Mouse (Mus musculus): Measurements from ENCODE around the gene Fgf6. TPM values are rescaled to one million over a fixed set of nuclear protein-coding genes. Genes with fewer than 3 reads are reported as not detected.

Gene Fgf6
- polyA plus RNA-seq, 1 experiment = not detected

DNA sequence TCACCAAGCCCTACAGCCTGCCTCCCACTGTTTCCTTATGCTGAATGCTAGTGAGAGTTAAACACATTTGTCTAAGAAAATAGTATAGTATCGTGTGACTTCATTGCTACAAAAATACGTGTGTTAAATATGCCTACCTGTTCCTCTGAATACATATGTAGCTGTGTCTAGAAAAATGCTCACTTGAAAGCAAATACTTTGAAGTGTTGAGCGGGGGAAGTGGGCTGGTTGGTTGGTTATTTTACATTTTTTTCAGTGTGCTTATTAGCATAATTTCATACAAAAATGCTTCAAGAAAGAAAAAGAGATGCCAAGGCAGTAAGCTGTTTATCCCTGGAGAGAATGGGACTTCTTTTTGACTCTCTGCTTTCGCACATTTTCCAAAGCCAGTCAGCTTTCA lies 44.6 kb downstream of the Fgf6 start:
- Histone ChIP-seq H3K9me3 (replicated peaks; ENCODE audit: control insufficient read depth, insufficient read depth, low read length, poor library complexity, severe bottlenecking) (no peaks in the 10 kb centered on the region), H3K4me3 (ENCODE audit: low read depth, low read length) (no peak overlapping the region), H3K9ac (ENCODE audit: low read depth, poor library complexity, severe bottlenecking) (no peak overlapping the region), H3K27me3 (ENCODE audit: control insufficient read depth, insufficient read depth, low read length, poor library complexity, severe bottlenecking) (no peaks in the 10 kb centered on the region), H3K27ac (ENCODE audit: insufficient read depth, low read length) (no peak overlapping the region), H3K4me1 (ENCODE audit: control insufficient read depth, insufficient read depth, low read length) (no peaks in the 10 kb centered on the region), H3K36me3 (ENCODE audit: control insufficient read depth, insufficient read depth, low read length, poor library complexity, severe bottlenecking) (no peaks in the 10 kb centered on the region)
- TF ChIP-seq POLR2A (IDR thresholded peaks at IDR 0.05; ENCODE audit: insufficient read depth, low read length) (no peak), CTCF (IDR thresholded peaks at IDR 0.05; ENCODE audit: low read depth, low read length) (no peak), EP300 (IDR thresholded peaks at IDR 0.05; ENCODE audit: insufficient read depth, low read depth, low read length) (no peak)

DNA sequence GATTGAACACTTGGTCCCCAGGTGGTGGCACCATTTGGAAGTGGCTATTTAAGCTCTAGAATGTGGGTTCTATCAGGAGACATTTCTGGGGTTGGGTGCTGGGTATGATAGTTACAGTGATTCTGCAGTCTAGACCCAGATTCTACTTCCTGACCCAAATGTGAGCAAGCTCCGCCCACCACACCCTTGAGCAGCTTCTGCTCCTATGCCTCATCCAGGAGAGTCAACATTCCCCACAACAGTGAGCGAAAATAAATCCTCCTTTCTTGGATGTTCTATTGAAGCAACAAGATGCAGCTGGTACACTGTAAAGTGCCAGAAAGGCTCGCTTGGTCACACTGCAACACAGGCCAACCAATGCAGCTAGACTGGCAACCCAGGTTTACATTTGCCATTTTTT lies 48.5 kb downstream of the Fgf6 start:
- no peak overlapping the region for H3K27ac ChIP-seq (ENCODE audit: insufficient read depth, low read length)
- H3K4me1 ChIP-seq (ENCODE audit: control insufficient read depth, insufficient read depth, low read length) = no peaks in the 10 kb centered on the region
- no peaks in the 10 kb centered on the region for H3K36me3 ChIP-seq (ENCODE audit: control insufficient read depth, insufficient read depth, low read length, poor library complexity, severe bottlenecking)
- no peak overlapping the region for H3K9ac ChIP-seq (ENCODE audit: low read depth, poor library complexity, severe bottlenecking)
- TF ChIP-seq EP300 (IDR thresholded peaks at IDR 0.05; ENCODE audit: insufficient read depth, low read depth, low read length) (no peak), POLR2A (IDR thresholded peaks at IDR 0.05; ENCODE audit: insufficient read depth, low read length) (no peak), CTCF (IDR thresholded peaks at IDR 0.05; ENCODE audit: low read depth, low read length) (no peak)
- H3K9me3 ChIP-seq (replicated peaks; ENCODE audit: control insufficient read depth, insufficient read depth, low read length, poor library complexity, severe bottlenecking) = no peaks in the 10 kb centered on the region
- no peak overlapping the region for H3K4me3 ChIP-seq (ENCODE audit: low read depth, low read length)
- H3K27me3 ChIP-seq (ENCODE audit: control insufficient read depth, insufficient read depth, low read length, poor library complexity, severe bottlenecking) = no peaks in the 10 kb centered on the region

DNA sequence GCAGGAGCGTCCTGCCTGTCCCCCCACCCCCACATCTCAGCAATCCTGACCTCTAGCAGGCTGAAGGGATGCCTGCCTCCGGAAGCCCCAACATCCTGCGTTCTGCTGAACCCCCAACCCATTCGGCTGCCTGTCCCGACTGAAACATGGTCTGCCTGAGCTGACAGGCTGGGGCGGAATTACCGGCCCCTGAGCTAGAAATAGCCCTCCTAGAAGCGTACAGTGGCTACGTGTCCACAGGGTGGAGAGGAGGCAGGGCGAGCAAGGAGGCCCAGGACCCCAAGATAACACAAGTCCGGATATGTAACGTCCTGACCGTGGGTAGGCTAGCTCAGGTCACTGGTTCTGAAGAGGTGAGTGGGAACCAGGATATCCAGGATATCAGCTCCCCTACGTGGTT lies 49.4 kb downstream of the Fgf6 start:
- Histone ChIP-seq H3K27ac (ENCODE audit: insufficient read depth, low read length) (no peak overlapping the region), H3K27me3 (ENCODE audit: control insufficient read depth, insufficient read depth, low read length, poor library complexity, severe bottlenecking) (no peaks in the 10 kb centered on the region), H3K36me3 (ENCODE audit: control insufficient read depth, insufficient read depth, low read length, poor library complexity, severe bottlenecking) (no peaks in the 10 kb centered on the region), H3K9ac (ENCODE audit: low read depth, poor library complexity, severe bottlenecking) (no peak overlapping the region), H3K9me3 (replicated peaks; ENCODE audit: control insufficient read depth, insufficient read depth, low read length, poor library complexity, severe bottlenecking) (no peaks in the 10 kb centered on the region), H3K4me1 (ENCODE audit: control insufficient read depth, insufficient read depth, low read length) (no peaks in the 10 kb centered on the region), H3K4me3 (ENCODE audit: low read depth, low read length) (no peak overlapping the region)
- no peak for TF ChIP-seq POLR2A (IDR thresholded peaks at IDR 0.05; ENCODE audit: insufficient read depth, low read length)
- TF ChIP-seq CTCF (IDR thresholded peaks at IDR 0.05; ENCODE audit: low read depth, low read length) = no peak
- no peak for TF ChIP-seq EP300 (IDR thresholded peaks at IDR 0.05; ENCODE audit: insufficient read depth, low read depth, low read length)

DNA sequence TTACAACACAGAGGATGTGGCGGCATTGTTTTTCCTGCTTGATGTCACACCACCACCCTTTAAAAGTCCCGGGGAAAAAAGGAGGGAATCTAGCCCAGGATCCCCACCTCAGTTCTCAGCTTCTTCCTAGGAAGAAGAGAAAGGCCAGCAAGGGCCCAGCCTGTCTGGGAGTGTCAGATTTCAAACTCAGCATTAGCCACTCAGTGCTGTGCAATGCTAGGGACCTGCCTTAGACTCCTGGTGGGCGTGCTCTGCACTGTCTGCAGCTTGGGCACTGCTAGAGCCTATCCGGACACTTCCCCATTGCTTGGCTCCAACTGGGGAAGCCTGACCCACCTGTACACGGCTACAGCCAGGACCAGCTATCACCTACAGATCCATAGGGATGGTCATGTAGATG lies 57.4 kb downstream of the Fgf6 start, which contains the start of gene Fgf23:
Gene Fgf23 (plus strand): TSS at position 86 of the 400 bp plus-strand sequence.
- H3K4me3 ChIP-seq (ENCODE audit: low read depth, low read length) = no peak within 1 kb of the TSS

More for the DNA sequence above, 57.4 kb downstream of the Fgf6 start, which contains the start of gene Fgf23:
- Histone ChIP-seq H3K9ac (ENCODE audit: low read depth, poor library complexity, severe bottlenecking) (no peak within 1 kb of the TSS), H3K27me3 (ENCODE audit: control insufficient read depth, insufficient read depth, low read length, poor library complexity, severe bottlenecking) (no peaks in the 10 kb centered on the region), H3K4me1 (ENCODE audit: control insufficient read depth, insufficient read depth, low read length) (no peaks in the 10 kb centered on the region), H3K36me3 (ENCODE audit: control insufficient read depth, insufficient read depth, low read length, poor library complexity, severe bottlenecking) (no peaks in the 10 kb centered on the region), H3K9me3 (replicated peaks; ENCODE audit: control insufficient read depth, insufficient read depth, low read length, poor library complexity, severe bottlenecking) (no peaks in the 10 kb centered on the region), H3K27ac (ENCODE audit: insufficient read depth, low read length) (no peak within 1 kb of the TSS)
- TF ChIP-seq POLR2A (IDR thresholded peaks at IDR 0.05; ENCODE audit: insufficient read depth, low read length) (no peak), CTCF (IDR thresholded peaks at IDR 0.05; ENCODE audit: low read depth, low read length) (no peak), EP300 (IDR thresholded peaks at IDR 0.05; ENCODE audit: insufficient read depth, low read depth, low read length) (no peak)

Other genes starting within 250 kb of the Fgf6 start
- 60.9 and 65.5 TPM in 2 replicates for gene Ndufa9, start 166.4 kb upstream of the Fgf6 start, polyA plus RNA-seq (2011; ENCODE audit: insufficient read depth, insufficient read length, low read depth, missing spikeins)
- gene Akap3, start 162.5 kb upstream of the Fgf6 start, polyA plus RNA-seq (2011; ENCODE audit: insufficient read depth, insufficient read length, low read depth, missing spikeins) = not detected in 2 replicates
- not detected in 2 replicates for gene Dyrk4, start 93.7 kb upstream of the Fgf6 start, polyA plus RNA-seq (2011; ENCODE audit: insufficient read depth, insufficient read length, low read depth, missing spikeins)
- gene Rad51ap1, start 76.0 kb upstream of the Fgf6 start, polyA plus RNA-seq (2011; ENCODE audit: insufficient read depth, insufficient read length, low read depth, missing spikeins) = 47.6 and 53.8 TPM in 2 replicates
- gene D6Wsu163e, start 75.6 kb upstream of the Fgf6 start, polyA plus RNA-seq (2011; ENCODE audit: insufficient read depth, insufficient read length, low read depth, missing spikeins) = 15.8 and 21.0 TPM in 2 replicates
- gene Fgf23, start 57.3 kb downstream of the Fgf6 start, polyA plus RNA-seq (2011; ENCODE audit: insufficient read depth, insufficient read length, low read depth, missing spikeins) = 0.33 and 0.49 TPM in 2 replicates
- 32.4 and 37.6 TPM in 2 replicates for gene Tigar, start 94.0 kb downstream of the Fgf6 start, polyA plus RNA-seq (2011; ENCODE audit: insufficient read depth, insufficient read length, low read depth, missing spikeins)
- 12.4 and 18.2 TPM in 2 replicates for gene Ccnd2, start 136.6 kb downstream of the Fgf6 start, polyA plus RNA-seq (2011; ENCODE audit: insufficient read depth, insufficient read length, low read depth, missing spikeins)